Mouse (Mus musculus): ENCODE data around the gene Vps18. TPM values are rescaled to one million over a fixed set of nuclear protein-coding genes. Genes with fewer than 3 reads are reported as not detected.

The Vps18 gene
- polyA plus RNA-seq, 1 experiment from 2014 or later, result 17.8 TPM

DNA sequence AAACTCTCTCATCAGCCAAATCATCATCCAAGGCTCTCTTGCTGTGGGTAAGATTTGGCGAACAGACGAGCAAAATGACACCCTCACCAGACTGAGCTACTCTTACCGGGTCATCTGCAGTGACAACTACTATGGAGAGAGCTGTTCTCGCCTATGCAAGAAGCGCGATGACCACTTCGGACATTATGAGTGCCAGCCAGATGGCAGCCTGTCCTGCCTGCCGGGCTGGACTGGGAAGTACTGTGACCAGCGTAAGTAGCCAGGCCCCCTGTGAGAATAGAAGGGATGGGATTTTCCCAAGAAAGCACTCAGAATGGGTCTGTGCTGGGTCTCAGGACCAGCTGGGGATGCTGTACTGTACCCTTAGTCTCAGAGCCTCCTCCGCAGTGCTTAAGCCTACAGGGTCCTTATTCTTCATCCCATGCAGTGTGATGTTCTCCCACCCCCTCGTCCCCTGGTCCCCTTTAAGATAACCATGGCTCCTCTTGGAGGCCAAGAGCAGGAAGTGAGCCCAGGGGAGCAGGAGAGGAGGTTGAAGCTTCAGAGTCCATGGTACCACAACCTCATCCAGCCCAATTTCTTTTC, 39.5 kb downstream of the Vps18 start:
- Histone ChIP-seq H3K9ac (ENCODE audit: low read length) (no peak overlapping the region), H3K36me3 (ENCODE audit: control insufficient read depth, insufficient read depth, low read length) (no peaks in the 10 kb centered on the region), H3K4me3 (ENCODE audit: low read depth, low read length) (0 out of 2 replicates have a peak overlapping the region, but pooled peaks have one; percentile 8), H3K9me3 (ENCODE audit: control insufficient read depth, low read length) (no peaks in the 10 kb centered on the region), H3K27me3 (ENCODE audit: control insufficient read depth, insufficient read depth, low read length) (peaks cover 86% of the 10 kb centered on the region), H3K4me2 (ENCODE audit: low read depth) (peak overlapping the region; percentile 60; the same call in 1 of the 2 replicates), H3K27ac (ENCODE audit: low read depth, low read length) (no peak overlapping the region), H3K4me1 (ENCODE audit: control insufficient read depth, insufficient read depth, low read length) (peaks cover 6% of the 10 kb centered on the region)
- WGBS, result 13% methylated on average over 11 of the region's 11 CpGs
- ATAC-seq (ENCODE audit: insufficient read depth, low FRiP score, low TSS enrichment) (no peak), DNase-seq (ENCODE audit: low spot score) (peak; percentile 10)

DNA sequence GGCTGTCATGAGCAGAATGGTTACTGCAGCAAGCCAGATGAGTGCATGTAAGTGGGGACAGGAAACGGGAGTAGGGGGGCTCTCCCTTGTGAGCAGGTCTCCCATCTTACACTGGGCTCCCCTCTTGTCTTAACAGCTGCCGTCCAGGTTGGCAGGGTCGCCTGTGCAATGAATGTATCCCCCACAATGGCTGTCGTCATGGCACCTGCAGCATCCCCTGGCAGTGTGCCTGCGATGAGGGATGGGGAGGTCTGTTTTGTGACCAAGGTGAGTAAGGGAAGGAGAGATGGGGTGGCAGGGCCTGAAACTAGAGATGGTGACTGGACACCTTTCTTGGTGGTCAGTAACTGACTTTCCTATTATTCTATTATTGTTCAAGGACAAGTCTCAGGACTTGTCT, 40.0 kb downstream of the Vps18 start:
- Histone ChIP-seq H3K4me1 (ENCODE audit: control insufficient read depth, insufficient read depth, low read length) (peaks cover 6% of the 10 kb centered on the region), H3K9ac (ENCODE audit: low read length) (no peak overlapping the region), H3K27ac (ENCODE audit: low read depth, low read length) (no peak overlapping the region), H3K27me3 (ENCODE audit: control insufficient read depth, insufficient read depth, low read length) (peaks cover 81% of the 10 kb centered on the region), H3K4me2 (ENCODE audit: low read depth) (no peak overlapping the region), H3K4me3 (ENCODE audit: low read depth, low read length) (no peak overlapping the region), H3K9me3 (ENCODE audit: control insufficient read depth, low read length) (no peaks in the 10 kb centered on the region), H3K36me3 (ENCODE audit: control insufficient read depth, insufficient read depth, low read length) (no peaks in the 10 kb centered on the region)
- ATAC-seq (ENCODE audit: insufficient read depth, low FRiP score, low TSS enrichment) (no peak), DNase-seq (ENCODE audit: low spot score) (peak; percentile 9)
- WGBS, result 35% methylated on average over 5 of the region's 5 CpGs

DNA sequence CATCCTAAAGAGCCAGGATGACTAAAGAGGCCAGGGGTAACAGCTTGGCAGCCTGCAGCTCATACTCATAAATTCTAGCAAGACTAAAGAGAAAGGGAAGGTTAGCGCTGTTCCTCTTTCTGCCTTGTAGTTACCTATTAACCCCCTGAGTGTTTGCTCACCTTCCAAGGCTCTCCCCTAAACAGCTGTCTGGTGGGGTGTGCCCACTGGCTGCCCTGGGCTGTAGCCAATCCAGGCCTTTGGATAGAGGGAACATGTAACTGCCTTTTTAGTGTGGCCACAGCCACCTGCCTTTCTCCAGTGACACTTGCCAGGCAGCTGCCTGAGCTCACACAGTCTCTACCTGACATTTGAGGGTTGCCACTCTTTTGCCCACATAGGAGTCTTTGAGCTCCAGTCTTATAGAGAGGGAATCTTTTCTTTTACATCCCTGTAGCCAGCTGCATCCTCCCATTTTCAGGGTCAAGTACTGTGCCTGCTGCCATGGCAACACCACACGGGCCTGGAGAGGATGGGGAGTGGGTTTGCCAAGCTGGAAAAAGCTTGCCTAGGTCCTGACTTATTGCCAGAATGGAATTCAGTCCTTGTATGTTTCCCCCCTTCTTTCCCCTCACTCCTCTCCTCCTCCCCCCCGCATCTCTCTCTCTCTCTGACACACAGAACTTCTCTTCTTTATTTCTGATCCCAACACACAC, 40.7 kb downstream of the Vps18 start:
- Histone ChIP-seq H3K4me3 (ENCODE audit: low read depth, low read length) (no peak overlapping the region), H3K27me3 (ENCODE audit: control insufficient read depth, insufficient read depth, low read length) (peaks cover 74% of the 10 kb centered on the region), H3K27ac (ENCODE audit: low read depth, low read length) (no peak overlapping the region), H3K9ac (ENCODE audit: low read length) (no peak overlapping the region), H3K4me2 (ENCODE audit: low read depth) (no peak overlapping the region), H3K9me3 (ENCODE audit: control insufficient read depth, low read length) (no peaks in the 10 kb centered on the region), H3K36me3 (ENCODE audit: control insufficient read depth, insufficient read depth, low read length) (no peaks in the 10 kb centered on the region), H3K4me1 (ENCODE audit: control insufficient read depth, insufficient read depth, low read length) (peaks cover 2% of the 10 kb centered on the region)
- 47% methylated on average over 3 of the region's 3 CpGs for WGBS
- ATAC-seq (ENCODE audit: insufficient read depth, low FRiP score, low TSS enrichment) (no peak), DNase-seq (ENCODE audit: low spot score) (peak; percentile 12)

DNA sequence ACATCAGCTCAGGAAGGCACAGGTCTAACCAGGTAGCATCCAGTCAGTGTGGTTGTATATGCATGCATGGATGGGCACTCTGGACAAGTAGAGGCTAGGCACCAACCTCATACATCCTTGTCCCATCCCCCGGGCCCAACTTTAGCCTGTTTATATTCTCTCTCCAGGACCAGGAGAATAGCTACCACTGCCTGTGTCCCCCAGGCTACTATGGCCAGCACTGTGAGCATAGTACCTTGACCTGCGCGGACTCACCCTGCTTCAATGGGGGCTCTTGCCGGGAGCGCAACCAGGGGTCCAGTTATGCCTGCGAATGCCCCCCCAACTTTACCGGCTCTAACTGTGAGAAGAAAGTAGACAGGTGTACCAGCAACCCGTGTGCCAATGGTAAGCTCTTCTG, 42.3 kb downstream of the Vps18 start:
- H3K9ac ChIP-seq (ENCODE audit: low read length), result no peak overlapping the region
- H3K9me3 ChIP-seq (ENCODE audit: control insufficient read depth, low read length), result no peaks in the 10 kb centered on the region
- no peak overlapping the region for H3K4me2 ChIP-seq (ENCODE audit: low read depth)
- no peaks in the 10 kb centered on the region; the same call in none of the 2 replicates for H3K4me1 ChIP-seq (ENCODE audit: control insufficient read depth, insufficient read depth, low read length)
- H3K4me3 ChIP-seq (ENCODE audit: low read depth, low read length), result no peak overlapping the region
- ATAC-seq (ENCODE audit: insufficient read depth, low FRiP score, low TSS enrichment) (no peak), DNase-seq (ENCODE audit: low spot score) (peak; percentile 2)
- no peaks in the 10 kb centered on the region for H3K36me3 ChIP-seq (ENCODE audit: control insufficient read depth, insufficient read depth, low read length)
- H3K27me3 ChIP-seq (ENCODE audit: control insufficient read depth, insufficient read depth, low read length), result peaks cover 58% of the 10 kb centered on the region
- WGBS, result 89% methylated on average over 8 of the region's 8 CpGs
- H3K27ac ChIP-seq (ENCODE audit: low read depth, low read length), result no peak overlapping the region

DNA sequence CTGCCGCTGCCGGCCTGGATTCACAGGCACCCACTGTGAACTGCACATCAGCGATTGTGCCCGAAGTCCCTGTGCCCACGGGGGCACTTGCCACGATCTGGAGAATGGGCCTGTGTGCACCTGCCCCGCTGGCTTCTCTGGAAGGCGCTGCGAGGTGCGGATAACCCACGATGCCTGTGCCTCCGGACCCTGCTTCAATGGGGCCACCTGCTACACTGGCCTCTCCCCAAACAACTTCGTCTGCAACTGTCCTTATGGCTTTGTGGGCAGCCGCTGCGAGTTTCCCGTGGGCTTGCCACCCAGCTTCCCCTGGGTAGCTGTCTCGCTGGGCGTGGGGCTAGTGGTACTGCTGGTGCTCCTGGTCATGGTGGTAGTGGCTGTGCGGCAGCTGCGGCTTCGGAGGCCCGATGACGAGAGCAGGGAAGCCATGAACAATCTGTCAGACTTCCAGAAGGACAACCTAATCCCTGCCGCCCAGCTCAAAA, 43.7 kb downstream of the Vps18 start:
- Histone ChIP-seq H3K27me3 (ENCODE audit: control insufficient read depth, insufficient read depth, low read length) (peaks cover 44% of the 10 kb centered on the region), H3K36me3 (ENCODE audit: control insufficient read depth, insufficient read depth, low read length) (no peaks in the 10 kb centered on the region), H3K27ac (ENCODE audit: low read depth, low read length) (no peak overlapping the region), H3K4me1 (ENCODE audit: control insufficient read depth, insufficient read depth, low read length) (no peaks in the 10 kb centered on the region; the same call in 1 of the 2 replicates), H3K9ac (ENCODE audit: low read length) (no peak overlapping the region), H3K4me3 (ENCODE audit: low read depth, low read length) (no peak overlapping the region), H3K4me2 (ENCODE audit: low read depth) (no peak overlapping the region), H3K9me3 (ENCODE audit: control insufficient read depth, low read length) (no peaks in the 10 kb centered on the region)
- peak; percentile 8 for DNase-seq (ENCODE audit: low spot score)
- ATAC-seq (ENCODE audit: insufficient read depth, low FRiP score, low TSS enrichment), result no peak
- 73% methylated on average over 24 of the region's 24 CpGs for WGBS

DNA sequence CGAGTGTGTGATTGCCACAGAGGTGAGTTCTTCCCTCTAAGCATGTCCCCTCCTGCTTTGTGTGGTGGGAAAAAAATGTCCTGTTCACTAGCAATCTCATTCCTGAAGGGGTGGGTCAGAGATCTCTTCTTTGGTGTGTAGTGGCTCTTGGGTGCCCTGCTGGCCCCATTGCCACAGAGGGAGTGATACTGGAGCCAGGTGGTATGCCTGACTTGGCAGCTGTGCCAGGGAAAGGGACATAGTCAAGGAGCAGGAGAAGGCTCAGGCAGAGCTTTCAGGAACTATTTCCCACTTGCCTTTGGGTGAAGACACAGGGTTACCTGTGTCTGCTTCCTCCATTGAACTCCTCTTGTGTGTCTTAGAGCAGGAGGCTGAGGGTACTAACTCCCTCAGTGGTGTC, 45.6 kb downstream of the Vps18 start:
- WGBS, result 54% methylated on average over 1 of the region's 1 CpGs
- H3K9me3 ChIP-seq (ENCODE audit: control insufficient read depth, low read length), result no peaks in the 10 kb centered on the region
- H3K36me3 ChIP-seq (ENCODE audit: control insufficient read depth, insufficient read depth, low read length), result no peaks in the 10 kb centered on the region
- no peak overlapping the region for H3K27ac ChIP-seq (ENCODE audit: low read depth, low read length)
- H3K4me2 ChIP-seq (ENCODE audit: low read depth), result no peak overlapping the region
- DNase-seq (ENCODE audit: low spot score) (no peak), ATAC-seq (ENCODE audit: insufficient read depth, low FRiP score, low TSS enrichment) (no peak)
- no peak overlapping the region for H3K4me3 ChIP-seq (ENCODE audit: low read depth, low read length)
- peaks cover 25% of the 10 kb centered on the region for H3K27me3 ChIP-seq (ENCODE audit: control insufficient read depth, insufficient read depth, low read length)
- peaks cover 4% of the 10 kb centered on the region; the same call in 1 of the 2 replicates for H3K4me1 ChIP-seq (ENCODE audit: control insufficient read depth, insufficient read depth, low read length)
- no peak overlapping the region for H3K9ac ChIP-seq (ENCODE audit: low read length)

DNA sequence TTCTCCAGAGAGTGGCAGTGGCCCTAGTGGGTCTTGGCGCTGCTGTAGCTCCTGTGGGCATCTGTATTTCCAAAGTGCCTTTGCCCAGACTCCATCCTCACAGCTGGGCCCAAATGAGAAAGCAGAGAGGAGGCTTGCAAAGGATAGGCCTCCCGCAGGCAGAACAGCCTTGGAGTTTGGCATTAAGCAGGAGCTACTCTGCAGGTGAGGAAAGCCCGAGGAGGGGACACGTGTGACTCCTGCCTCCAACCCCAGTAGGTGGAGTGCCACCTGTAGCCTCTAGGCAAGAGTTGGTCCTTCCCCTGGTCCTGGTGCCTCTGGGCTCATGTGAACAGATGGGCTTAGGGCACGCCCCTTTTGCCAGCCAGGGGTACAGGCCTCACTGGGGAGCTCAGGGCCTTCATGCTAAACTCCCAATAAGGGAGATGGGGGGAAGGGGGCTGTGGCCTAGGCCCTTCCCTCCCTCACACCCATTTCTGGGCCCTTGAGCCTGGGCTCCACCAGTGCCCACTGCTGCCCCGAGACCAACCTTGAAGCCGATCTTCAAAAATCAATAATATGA, 46.5 kb downstream of the Vps18 start:
- Histone ChIP-seq H3K27me3 (ENCODE audit: control insufficient read depth, insufficient read depth, low read length) (peaks cover 18% of the 10 kb centered on the region), H3K4me1 (ENCODE audit: control insufficient read depth, insufficient read depth, low read length) (peaks cover 4% of the 10 kb centered on the region; the same call in 1 of the 2 replicates), H3K36me3 (ENCODE audit: control insufficient read depth, insufficient read depth, low read length) (no peaks in the 10 kb centered on the region), H3K27ac (ENCODE audit: low read depth, low read length) (no peak overlapping the region), H3K9ac (ENCODE audit: low read length) (no peak overlapping the region), H3K4me3 (ENCODE audit: low read depth, low read length) (no peak overlapping the region), H3K4me2 (ENCODE audit: low read depth) (no peak overlapping the region), H3K9me3 (ENCODE audit: control insufficient read depth, low read length) (no peaks in the 10 kb centered on the region)
- ATAC-seq (ENCODE audit: insufficient read depth, low FRiP score, low TSS enrichment) (no peak), DNase-seq (ENCODE audit: low spot score) (peak; percentile 1)
- WGBS, result 74% methylated on average over 7 of the region's 7 CpGs

DNA sequence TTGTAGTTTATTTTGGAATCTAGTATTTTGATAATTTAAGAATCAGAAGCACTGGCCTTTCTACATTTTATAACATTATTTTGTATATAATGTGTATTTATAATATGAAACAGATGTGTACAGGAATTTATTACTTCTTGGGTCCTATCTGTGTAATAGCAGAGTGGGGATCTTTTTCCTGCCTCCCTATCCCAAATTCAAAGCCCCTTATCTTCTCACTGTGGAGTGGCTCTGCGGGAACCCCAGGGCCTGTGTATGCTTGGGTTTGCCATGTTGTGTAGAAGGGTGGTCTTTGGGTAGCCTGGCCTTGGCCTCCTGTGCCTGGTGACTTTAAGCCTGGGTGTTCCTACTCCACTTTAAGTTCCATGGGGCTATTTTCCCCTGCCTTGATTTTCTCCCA, 47.0 kb downstream of the Vps18 start:
- Histone ChIP-seq H3K9me3 (ENCODE audit: control insufficient read depth, low read length) (no peaks in the 10 kb centered on the region), H3K27me3 (ENCODE audit: control insufficient read depth, insufficient read depth, low read length) (peaks cover 14% of the 10 kb centered on the region), H3K4me3 (ENCODE audit: low read depth, low read length) (no peak overlapping the region), H3K36me3 (ENCODE audit: control insufficient read depth, insufficient read depth, low read length) (no peaks in the 10 kb centered on the region), H3K4me1 (ENCODE audit: control insufficient read depth, insufficient read depth, low read length) (peaks cover 4% of the 10 kb centered on the region; the same call in 1 of the 2 replicates), H3K27ac (ENCODE audit: low read depth, low read length) (no peak overlapping the region), H3K9ac (ENCODE audit: low read length) (no peak overlapping the region), H3K4me2 (ENCODE audit: low read depth) (no peak overlapping the region)
- peak; percentile 2 for DNase-seq (ENCODE audit: low spot score)
- ATAC-seq (ENCODE audit: insufficient read depth, low FRiP score, low TSS enrichment), result no peak
- WGBS, result 90% methylated on average over 1 of the region's 1 CpGs

Measured in neural tube, embryonic 11.5 days (tissue).